Mouse (Mus musculus): ENCODE measurements around the gene Wdr70. TPM values are rescaled to one million over a fixed set of nuclear protein-coding genes. Genes with fewer than 3 reads are reported as not detected.

Wdr70 gene
- polyA plus RNA-seq, 1 experiment, result 4.9 TPM

- Histone ChIP-seq H3K4me1 (ENCODE audit: control insufficient read depth) (no peaks in the 10 kb centered on the region), H3K4me3 (replicated peaks) (no peak overlapping the region), H3K36me3 (ENCODE audit: control insufficient read depth) (peaks cover 6% of the 10 kb centered on the region), H3K9me3 (ENCODE audit: control insufficient read depth, low read length) (no peaks in the 10 kb centered on the region), H3K27me3 (ENCODE audit: control insufficient read depth) (no peaks in the 10 kb centered on the region)
- no peak for TF ChIP-seq TAL1 (IDR thresholded peaks at IDR 0.05; ENCODE audit: low read length)
- TF ChIP-seq GATA1 (IDR thresholded peaks at IDR 0.05; ENCODE audit: low read length), result no peak
Observed at GRCm38 (mm10) chr15:7972528-7972927, 126.5 kb downstream of the Wdr70 start.

- Histone ChIP-seq H3K36me3 (ENCODE audit: control insufficient read depth) (no peaks in the 10 kb centered on the region), H3K9me3 (ENCODE audit: control insufficient read depth, low read length) (no peaks in the 10 kb centered on the region), H3K4me3 (replicated peaks) (no peak overlapping the region), H3K27me3 (ENCODE audit: control insufficient read depth) (no peaks in the 10 kb centered on the region), H3K4me1 (ENCODE audit: control insufficient read depth) (no peaks in the 10 kb centered on the region)
- TF ChIP-seq GATA1 (IDR thresholded peaks at IDR 0.05; ENCODE audit: low read length) (no peak), TAL1 (IDR thresholded peaks at IDR 0.05; ENCODE audit: low read length) (no peak)
Observed at GRCm38 (mm10) chr15:7962786-7963185, 136.2 kb downstream of the Wdr70 start.

GRCm38 (mm10) chr15:7961489-7961888 is 137.5 kb downstream of the Wdr70 start:
- H3K36me3 ChIP-seq (ENCODE audit: control insufficient read depth), result no peaks in the 10 kb centered on the region
- TF ChIP-seq GATA1 (IDR thresholded peaks at IDR 0.05; ENCODE audit: low read length) (no peak), TAL1 (IDR thresholded peaks at IDR 0.05; ENCODE audit: low read length) (no peak)
- no peaks in the 10 kb centered on the region for H3K4me1 ChIP-seq (ENCODE audit: control insufficient read depth)
- no peaks in the 10 kb centered on the region for H3K9me3 ChIP-seq (ENCODE audit: control insufficient read depth, low read length)
- H3K27me3 ChIP-seq (ENCODE audit: control insufficient read depth), result no peaks in the 10 kb centered on the region
- H3K4me3 ChIP-seq (replicated peaks), result no peak overlapping the region

GRCm38 (mm10) chr15:7956899-7957298 is 142.1 kb downstream of the Wdr70 start:
- Histone ChIP-seq H3K27me3 (ENCODE audit: control insufficient read depth) (no peaks in the 10 kb centered on the region), H3K4me1 (ENCODE audit: control insufficient read depth) (no peaks in the 10 kb centered on the region), H3K4me3 (replicated peaks) (no peak overlapping the region), H3K9me3 (ENCODE audit: control insufficient read depth, low read length) (no peaks in the 10 kb centered on the region), H3K36me3 (ENCODE audit: control insufficient read depth) (no peaks in the 10 kb centered on the region)
- no peak for TF ChIP-seq TAL1 (IDR thresholded peaks at IDR 0.05; ENCODE audit: low read length)
- TF ChIP-seq GATA1 (IDR thresholded peaks at IDR 0.05; ENCODE audit: low read length), result no peak

- Histone ChIP-seq H3K9me3 (ENCODE audit: control insufficient read depth, low read length) (no peaks in the 10 kb centered on the region), H3K4me3 (replicated peaks) (no peak overlapping the region), H3K27me3 (ENCODE audit: control insufficient read depth) (no peaks in the 10 kb centered on the region), H3K4me1 (ENCODE audit: control insufficient read depth) (no peaks in the 10 kb centered on the region), H3K36me3 (ENCODE audit: control insufficient read depth) (no peaks in the 10 kb centered on the region)
- TF ChIP-seq TAL1 (IDR thresholded peaks at IDR 0.05; ENCODE audit: low read length) (no peak), GATA1 (IDR thresholded peaks at IDR 0.05; ENCODE audit: low read length) (no peak)
Observed at GRCm38 (mm10) chr15:7950561-7950960, 148.4 kb downstream of the Wdr70 start.

- no peaks in the 10 kb centered on the region for H3K36me3 ChIP-seq (ENCODE audit: control insufficient read depth)
- no peak overlapping the region for H3K4me3 ChIP-seq (replicated peaks)
- TF ChIP-seq TAL1 (IDR thresholded peaks at IDR 0.05; ENCODE audit: low read length) (no peak), GATA1 (IDR thresholded peaks at IDR 0.05; ENCODE audit: low read length) (no peak)
- no peaks in the 10 kb centered on the region for H3K4me1 ChIP-seq (ENCODE audit: control insufficient read depth)
- H3K27me3 ChIP-seq (ENCODE audit: control insufficient read depth), result no peaks in the 10 kb centered on the region
- H3K9me3 ChIP-seq (ENCODE audit: control insufficient read depth, low read length), result no peaks in the 10 kb centered on the region
Observed at GRCm38 (mm10) chr15:7941690-7942089, 157.3 kb downstream of the Wdr70 start.

- Histone ChIP-seq H3K4me3 (replicated peaks) (no peak overlapping the region), H3K9me3 (ENCODE audit: control insufficient read depth, low read length) (no peaks in the 10 kb centered on the region), H3K27me3 (ENCODE audit: control insufficient read depth) (no peaks in the 10 kb centered on the region), H3K36me3 (ENCODE audit: control insufficient read depth) (no peaks in the 10 kb centered on the region), H3K4me1 (ENCODE audit: control insufficient read depth) (peaks cover 3% of the 10 kb centered on the region)
- no peak for TF ChIP-seq TAL1 (IDR thresholded peaks at IDR 0.05; ENCODE audit: low read length)
- no peak for TF ChIP-seq GATA1 (IDR thresholded peaks at IDR 0.05; ENCODE audit: low read length)
Observed at GRCm38 (mm10) chr15:7935571-7936165, 163.3 kb downstream of the Wdr70 start.

GRCm38 (mm10) chr15:7934580-7934979 is 164.4 kb downstream of the Wdr70 start:
- TF ChIP-seq TAL1 (IDR thresholded peaks at IDR 0.05; ENCODE audit: low read length), result no peak
- no peak for TF ChIP-seq GATA1 (IDR thresholded peaks at IDR 0.05; ENCODE audit: low read length)
- peaks cover 3% of the 10 kb centered on the region for H3K4me1 ChIP-seq (ENCODE audit: control insufficient read depth)
- H3K27me3 ChIP-seq (ENCODE audit: control insufficient read depth), result no peaks in the 10 kb centered on the region

GRCm38 (mm10) chr15:7934105-7934504 is 164.9 kb downstream of the Wdr70 start:
- Histone ChIP-seq H3K9me3 (ENCODE audit: control insufficient read depth, low read length) (no peaks in the 10 kb centered on the region), H3K4me1 (ENCODE audit: control insufficient read depth) (peaks cover 3% of the 10 kb centered on the region), H3K36me3 (ENCODE audit: control insufficient read depth) (no peaks in the 10 kb centered on the region), H3K4me3 (replicated peaks) (no peak overlapping the region), H3K27me3 (ENCODE audit: control insufficient read depth) (no peaks in the 10 kb centered on the region)
- no peak for TF ChIP-seq TAL1 (IDR thresholded peaks at IDR 0.05; ENCODE audit: low read length)
- TF ChIP-seq GATA1 (IDR thresholded peaks at IDR 0.05; ENCODE audit: low read length), result no peak

More at GRCm38 (mm10) chr15:7934580-7934979, 164.4 kb downstream of the Wdr70 start:
- H3K9me3 ChIP-seq (ENCODE audit: control insufficient read depth, low read length), result no peaks in the 10 kb centered on the region
- H3K4me3 ChIP-seq (replicated peaks), result no peak overlapping the region
- no peaks in the 10 kb centered on the region for H3K36me3 ChIP-seq (ENCODE audit: control insufficient read depth)

- TF ChIP-seq GATA1 (IDR thresholded peaks at IDR 0.05; ENCODE audit: low read length) (no peak), TAL1 (IDR thresholded peaks at IDR 0.05; ENCODE audit: low read length) (no peak)
- H3K4me1 ChIP-seq (ENCODE audit: control insufficient read depth), result peaks cover 3% of the 10 kb centered on the region
- no peaks in the 10 kb centered on the region for H3K36me3 ChIP-seq (ENCODE audit: control insufficient read depth)
Observed at GRCm38 (mm10) chr15:7931605-7932008, 167.4 kb downstream of the Wdr70 start.

More at GRCm38 (mm10) chr15:7931605-7932008, 167.4 kb downstream of the Wdr70 start:
- Histone ChIP-seq H3K9me3 (ENCODE audit: control insufficient read depth, low read length) (no peaks in the 10 kb centered on the region), H3K27me3 (ENCODE audit: control insufficient read depth) (no peaks in the 10 kb centered on the region), H3K4me3 (replicated peaks) (no peak overlapping the region)

Measured in erythroblast, embryonic 14.5 days (primary cell).